Mouse (Mus musculus): ENCODE results near the gene Galntl6.

DNA sequence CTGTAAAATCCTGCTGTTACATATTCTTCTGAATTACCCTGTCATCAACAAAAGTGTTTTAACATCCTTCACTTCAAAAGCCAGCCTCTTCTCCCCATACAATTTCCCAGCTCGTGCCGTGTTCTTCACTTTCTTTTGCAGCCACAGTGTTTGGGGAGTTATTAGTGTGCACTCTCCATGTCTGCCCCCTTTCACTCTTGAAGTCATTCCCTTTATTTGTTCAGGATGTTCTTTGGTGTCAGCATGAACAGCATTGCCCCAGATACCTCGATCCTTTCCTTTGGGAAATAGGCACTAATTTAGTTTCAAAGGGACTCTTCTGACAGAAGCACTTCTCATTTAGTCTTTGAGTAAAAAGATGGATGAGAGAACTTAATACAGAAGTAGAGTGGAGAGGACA lies 939.6 kb downstream of the Galntl6 start:
- TF ChIP-seq POLR2A (IDR thresholded peaks at IDR 0.05; ENCODE audit: low read depth, low read length), result no peak
- TF ChIP-seq CTCF (IDR thresholded peaks at IDR 0.05; ENCODE audit: extremely low read depth, insufficient read length, insufficient replicate concordance, low read depth, low read length), result no peak
